Mouse (Mus musculus): Measurements from ENCODE around the gene Nfatc2. TPM values are rescaled to one million over a fixed set of nuclear protein-coding genes. Genes with fewer than 3 reads are reported as not detected.

Gene Nfatc2
- polyA plus RNA-seq, 1 experiment from 2014 or later, result 9.9 TPM

DNA sequence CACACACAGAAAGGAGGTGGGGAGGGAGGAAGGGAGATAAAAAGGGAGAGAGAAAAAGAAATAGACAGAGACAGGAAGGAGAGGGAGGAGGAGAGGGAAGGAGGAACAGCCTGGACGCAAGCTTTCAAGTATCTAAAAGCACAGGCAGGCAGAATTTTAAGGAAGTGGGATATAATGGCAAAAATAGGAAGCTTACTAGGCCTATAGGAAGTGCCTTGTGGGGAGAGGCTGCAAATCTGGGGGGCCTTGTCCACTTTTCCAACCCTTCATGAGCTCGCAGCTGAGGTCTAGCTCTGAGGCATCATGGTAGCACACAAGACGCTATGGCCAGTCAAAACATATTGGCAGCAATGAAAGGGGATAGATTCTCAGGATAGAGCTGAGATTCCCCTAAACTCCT lies 22.3 kb downstream of the Nfatc2 start:
- Histone ChIP-seq H3K36me3 (no peaks in the 10 kb centered on the region), H3K9me3 (replicated peaks) (no peaks in the 10 kb centered on the region), H3K9ac (no peak overlapping the region), H3K4me3 (no peak overlapping the region), H3K4me1 (replicated peaks) (peaks cover 82% of the 10 kb centered on the region), H3K27me3 (replicated peaks) (no peaks in the 10 kb centered on the region), H3K27ac (ENCODE audit: poor library complexity, severe bottlenecking) (0 out of 2 replicates have a peak overlapping the region, but pooled peaks have one; percentile 11), H3K4me2 (no peak overlapping the region)
- ATAC-seq (ENCODE audit: insufficient number of reproducible peaks, low FRiP score), result no peak
- WGBS, result 76% methylated on average over 3 of the region's 3 CpGs

DNA sequence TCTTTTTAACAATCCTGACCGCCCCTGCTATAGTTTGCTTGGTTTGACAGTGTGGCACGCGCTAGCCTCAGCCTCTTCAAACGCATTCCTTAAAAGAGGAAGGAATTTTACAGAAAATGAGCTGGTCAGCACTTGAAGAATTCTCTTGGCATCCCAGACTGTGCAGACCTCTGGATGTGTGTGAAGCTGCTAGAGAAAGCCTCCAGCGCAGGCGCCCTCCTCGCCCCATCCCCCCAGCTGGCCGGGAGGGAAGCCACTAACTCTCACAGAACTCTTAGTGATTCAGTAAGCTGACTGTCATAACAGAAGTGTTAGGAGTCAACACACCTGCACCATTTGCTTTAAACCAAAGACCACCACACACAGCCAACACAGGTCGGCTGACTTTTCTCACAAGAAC lies 23.3 kb downstream of the Nfatc2 start:
- Histone ChIP-seq H3K4me2 (peak overlapping the region; percentile 5; the same call in 1 of the 2 replicates), H3K9me3 (replicated peaks) (no peaks in the 10 kb centered on the region), H3K27me3 (replicated peaks) (no peaks in the 10 kb centered on the region), H3K36me3 (no peaks in the 10 kb centered on the region), H3K9ac (0 out of 2 replicates have a peak overlapping the region, but pooled peaks have one; percentile 31), H3K4me3 (no peak overlapping the region), H3K4me1 (replicated peaks) (peaks cover 82% of the 10 kb centered on the region), H3K27ac (ENCODE audit: poor library complexity, severe bottlenecking) (peak overlapping the region; percentile 18; the same call in 1 of the 2 replicates)
- 55% methylated on average over 9 of the region's 9 CpGs for WGBS
- ATAC-seq (ENCODE audit: insufficient number of reproducible peaks, low FRiP score), result no peak

DNA sequence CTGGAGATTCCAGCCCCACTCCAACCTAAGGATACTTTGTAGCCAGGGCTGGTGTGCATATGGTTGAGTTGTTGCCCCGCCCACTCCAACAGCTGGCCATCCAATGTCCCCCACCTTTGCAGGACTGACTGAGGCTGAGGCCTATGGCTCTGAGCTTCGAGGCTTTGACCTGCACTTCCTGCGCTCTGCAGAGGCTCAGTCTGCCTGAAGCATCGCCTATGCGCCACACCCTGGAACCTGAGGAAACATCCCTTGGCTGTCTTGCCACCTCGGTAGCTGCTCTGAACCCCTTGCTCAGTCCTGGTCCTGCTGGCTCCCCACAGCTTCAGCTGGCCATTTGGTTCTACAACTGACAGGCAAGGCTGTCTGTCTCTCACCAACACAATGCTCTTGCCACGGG lies 24.1 kb downstream of the Nfatc2 start:
- no peak overlapping the region for H3K27ac ChIP-seq (ENCODE audit: poor library complexity, severe bottlenecking)
- no peaks in the 10 kb centered on the region for H3K36me3 ChIP-seq
- H3K4me2 ChIP-seq, result no peak overlapping the region
- no peak for ATAC-seq (ENCODE audit: insufficient number of reproducible peaks, low FRiP score)
- H3K4me3 ChIP-seq, result no peak overlapping the region
- H3K27me3 ChIP-seq (replicated peaks), result no peaks in the 10 kb centered on the region
- H3K4me1 ChIP-seq (replicated peaks), result peaks cover 82% of the 10 kb centered on the region
- WGBS, result 66% methylated on average over 7 of the region's 7 CpGs
- H3K9me3 ChIP-seq (replicated peaks), result no peaks in the 10 kb centered on the region
- 0 out of 2 replicates have a peak overlapping the region, but pooled peaks have one; percentile 31 for H3K9ac ChIP-seq

DNA sequence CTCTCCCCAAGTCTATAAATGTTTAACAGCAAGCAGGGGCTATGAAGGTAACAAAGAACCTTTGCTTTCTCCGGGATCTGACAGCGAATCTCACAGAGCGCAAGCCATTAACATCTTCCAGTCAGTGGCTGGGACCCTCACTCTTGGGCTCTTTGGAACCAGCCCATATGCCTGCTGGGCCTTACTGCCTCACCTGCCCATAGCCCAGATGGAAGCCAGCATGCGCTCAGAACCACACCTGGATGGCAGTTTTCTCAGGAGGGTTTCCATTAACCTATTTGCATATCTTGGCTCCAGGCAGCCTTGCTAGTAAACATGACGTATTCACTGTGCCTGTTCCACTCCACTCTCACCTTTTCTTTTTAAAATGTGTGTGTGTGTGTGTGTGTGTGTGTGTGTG lies 25.6 kb downstream of the Nfatc2 start:
- no peak overlapping the region for H3K4me2 ChIP-seq
- H3K9ac ChIP-seq, result no peak overlapping the region
- H3K27ac ChIP-seq (ENCODE audit: poor library complexity, severe bottlenecking), result no peak overlapping the region
- no peak overlapping the region for H3K4me3 ChIP-seq
- H3K4me1 ChIP-seq (replicated peaks), result peaks cover 72% of the 10 kb centered on the region
- peaks cover 6% of the 10 kb centered on the region for H3K36me3 ChIP-seq
- no peaks in the 10 kb centered on the region; the same call in 1 of the 2 replicates for H3K27me3 ChIP-seq (replicated peaks)
- 86% methylated on average over 5 of the region's 5 CpGs for WGBS
- no peak for ATAC-seq (ENCODE audit: insufficient number of reproducible peaks, low FRiP score)
- H3K9me3 ChIP-seq (replicated peaks), result peaks cover 3% of the 10 kb centered on the region; the same call in 1 of the 2 replicates

DNA sequence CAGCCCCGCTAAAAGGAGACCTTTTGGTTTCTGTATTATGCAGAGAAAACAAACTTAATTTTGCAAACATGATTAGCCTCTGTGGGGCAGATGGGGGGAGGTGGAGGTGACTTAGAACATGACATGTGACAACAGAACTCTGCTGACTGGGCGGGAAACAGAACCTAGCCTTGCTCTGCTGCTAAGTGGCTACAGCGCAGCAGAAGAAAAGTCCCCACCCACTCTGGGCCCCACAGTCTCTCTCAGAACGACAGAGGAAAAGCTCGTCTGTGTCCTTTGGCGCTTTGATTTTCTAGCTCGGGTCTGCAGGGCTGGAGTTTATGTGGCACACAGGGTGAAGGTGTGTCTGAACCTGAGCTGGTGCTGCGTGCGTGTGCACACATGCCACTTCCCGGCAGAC lies 26.5 kb downstream of the Nfatc2 start:
- H3K9ac ChIP-seq, result no peak overlapping the region
- WGBS, result 47% methylated on average over 10 of the region's 10 CpGs
- ATAC-seq (ENCODE audit: insufficient number of reproducible peaks, low FRiP score), result no peak

DNA sequence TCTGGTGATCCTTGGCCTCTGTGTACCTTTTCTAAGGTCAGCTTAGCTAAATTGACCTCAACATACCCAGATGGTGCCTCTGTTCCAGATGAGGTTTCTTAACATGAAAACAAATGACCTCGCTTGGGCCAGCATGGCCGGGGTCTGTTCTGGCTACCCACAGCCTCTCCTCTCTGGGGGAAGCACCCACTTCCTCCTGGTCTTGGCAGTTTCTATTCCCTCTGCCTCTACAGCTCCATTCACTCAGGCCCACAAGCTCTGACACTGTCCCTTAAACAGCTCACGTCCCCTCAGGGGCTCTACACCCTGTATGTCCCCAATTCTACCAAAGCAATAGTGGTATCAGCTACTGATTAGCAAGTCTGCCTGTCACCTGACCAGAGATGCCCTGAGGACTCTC lies 27.6 kb downstream of the Nfatc2 start:
- Histone ChIP-seq H3K9ac (no peak overlapping the region), H3K9me3 (replicated peaks) (peaks cover 8% of the 10 kb centered on the region; the same call in 1 of the 2 replicates), H3K27ac (ENCODE audit: poor library complexity, severe bottlenecking) (no peak overlapping the region), H3K36me3 (peaks cover 26% of the 10 kb centered on the region), H3K4me2 (no peak overlapping the region), H3K4me1 (replicated peaks) (peaks cover 52% of the 10 kb centered on the region), H3K4me3 (no peak overlapping the region), H3K27me3 (replicated peaks) (no peaks in the 10 kb centered on the region; the same call in 1 of the 2 replicates)
- no peak for ATAC-seq (ENCODE audit: insufficient number of reproducible peaks, low FRiP score)
- 69% methylated on average over 3 of the region's 3 CpGs for WGBS

More for the DNA sequence above, 26.5 kb downstream of the Nfatc2 start:
- Histone ChIP-seq H3K36me3 (peaks cover 15% of the 10 kb centered on the region), H3K4me2 (no peak overlapping the region), H3K4me3 (no peak overlapping the region), H3K27me3 (replicated peaks) (no peaks in the 10 kb centered on the region; the same call in 1 of the 2 replicates), H3K9me3 (replicated peaks) (peaks cover 3% of the 10 kb centered on the region; the same call in 1 of the 2 replicates), H3K4me1 (replicated peaks) (peaks cover 63% of the 10 kb centered on the region), H3K27ac (ENCODE audit: poor library complexity, severe bottlenecking) (peak overlapping the region; percentile 29)

DNA sequence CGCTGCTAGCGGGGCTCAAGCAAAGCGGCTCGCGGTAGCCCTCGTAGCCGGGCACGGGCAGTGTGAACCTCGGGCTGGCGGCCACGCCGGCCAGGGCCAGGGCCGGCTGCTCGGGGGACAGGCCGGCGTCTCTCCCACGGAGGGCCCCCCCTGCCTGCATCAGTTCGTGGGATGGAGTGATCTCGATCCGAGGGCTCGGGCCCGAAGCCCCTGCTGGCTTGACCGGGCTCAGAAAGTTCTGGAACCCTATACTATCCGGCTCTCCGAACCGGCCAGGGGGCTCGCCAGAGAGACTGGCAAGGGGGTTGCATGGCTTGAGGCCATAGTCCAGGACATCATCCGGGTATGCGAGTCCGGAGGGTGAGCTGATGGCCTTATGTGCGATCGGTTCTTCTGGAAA lies 30.2 kb downstream of the Nfatc2 start:
- no peak overlapping the region for H3K4me2 ChIP-seq

DNA sequence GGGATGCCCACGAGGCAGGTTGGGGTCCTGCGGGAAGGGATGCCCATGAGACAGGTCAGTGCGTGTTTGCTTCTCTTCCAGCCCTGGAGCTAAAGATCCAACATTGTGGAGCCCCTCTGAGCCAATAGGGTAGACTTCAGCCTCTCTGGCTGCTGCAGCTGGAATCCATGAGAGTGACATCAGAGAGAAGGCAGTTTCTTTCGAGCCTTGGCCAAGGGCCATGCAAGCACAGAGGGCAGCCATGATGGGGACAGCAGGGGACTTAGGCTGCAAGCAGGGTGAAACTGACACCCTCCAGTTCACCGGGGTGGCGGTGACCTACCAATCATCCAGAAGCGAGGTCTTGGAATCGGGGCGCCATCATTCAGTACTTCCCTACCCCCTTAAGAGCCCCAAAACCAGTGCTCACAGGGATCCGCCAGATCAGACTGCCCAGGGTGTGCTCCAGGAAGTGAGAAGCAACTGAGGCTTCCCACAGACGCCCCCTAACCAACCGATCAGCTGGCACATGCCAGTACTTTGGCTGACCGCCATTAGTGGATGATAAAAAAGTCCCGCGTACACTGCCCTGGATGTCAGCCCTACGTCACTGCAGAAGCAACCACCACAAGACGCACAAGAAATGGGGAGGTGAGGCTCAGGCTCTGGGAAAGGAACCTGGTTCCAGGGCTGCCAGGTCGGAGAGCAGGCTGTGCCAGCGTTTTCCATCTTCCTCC lies 35.8 kb downstream of the Nfatc2 start:
- Histone ChIP-seq H3K27me3 (replicated peaks) (peaks cover 7% of the 10 kb centered on the region), H3K9me3 (replicated peaks) (peaks cover 5% of the 10 kb centered on the region; the same call in 1 of the 2 replicates), H3K36me3 (peaks cover 48% of the 10 kb centered on the region), H3K27ac (ENCODE audit: poor library complexity, severe bottlenecking) (no peak overlapping the region), H3K4me2 (no peak overlapping the region), H3K9ac (no peak overlapping the region), H3K4me3 (no peak overlapping the region), H3K4me1 (replicated peaks) (peaks cover 51% of the 10 kb centered on the region)
- 80% methylated on average over 19 of the region's 19 CpGs for WGBS
- no peak for ATAC-seq (ENCODE audit: insufficient number of reproducible peaks, low FRiP score)

More for the DNA sequence above, 30.2 kb downstream of the Nfatc2 start:
- H3K4me1 ChIP-seq (replicated peaks), result peaks cover 33% of the 10 kb centered on the region
- no peak for ATAC-seq (ENCODE audit: insufficient number of reproducible peaks, low FRiP score)
- H3K27ac ChIP-seq (ENCODE audit: poor library complexity, severe bottlenecking), result no peak overlapping the region
- 90% methylated on average over 32 of the region's 32 CpGs for WGBS
- H3K4me3 ChIP-seq, result no peak overlapping the region
- H3K9ac ChIP-seq, result no peak overlapping the region
- no peaks in the 10 kb centered on the region; the same call in 1 of the 2 replicates for H3K27me3 ChIP-seq (replicated peaks)
- peaks cover 8% of the 10 kb centered on the region; the same call in 1 of the 2 replicates for H3K9me3 ChIP-seq (replicated peaks)
- H3K36me3 ChIP-seq, result peaks cover 45% of the 10 kb centered on the region

DNA sequence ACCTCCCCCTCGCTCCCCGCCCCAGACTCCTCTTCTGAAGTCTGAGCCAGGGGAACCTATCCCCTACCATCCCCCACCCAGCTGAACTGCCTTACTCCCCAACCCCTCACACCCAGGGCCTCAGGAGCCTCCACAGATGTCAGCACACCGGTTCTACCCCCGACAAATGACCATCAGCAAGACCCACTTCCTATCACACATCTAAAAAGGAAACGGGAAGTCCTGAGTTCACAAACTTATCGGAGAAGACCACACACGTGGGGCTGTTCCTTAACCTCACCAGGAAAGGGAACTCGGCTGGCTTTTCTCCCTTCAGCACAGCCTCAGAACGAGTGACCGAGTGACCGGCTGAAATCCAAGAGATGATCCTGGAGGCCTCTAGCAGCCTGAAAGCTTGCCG lies 38.3 kb downstream of the Nfatc2 start:
- Histone ChIP-seq H3K4me2 (peak overlapping the region; percentile 13; the same call in 1 of the 2 replicates), H3K4me3 (no peak overlapping the region), H3K4me1 (replicated peaks) (peaks cover 60% of the 10 kb centered on the region), H3K9me3 (replicated peaks) (no peaks in the 10 kb centered on the region), H3K27me3 (replicated peaks) (peaks cover 20% of the 10 kb centered on the region), H3K36me3 (peaks cover 27% of the 10 kb centered on the region), H3K9ac (no peak overlapping the region), H3K27ac (ENCODE audit: poor library complexity, severe bottlenecking) (no peak overlapping the region)
- ATAC-seq (ENCODE audit: insufficient number of reproducible peaks, low FRiP score), result peak; percentile 50
- 13% methylated on average over 12 of the region's 12 CpGs for WGBS

DNA sequence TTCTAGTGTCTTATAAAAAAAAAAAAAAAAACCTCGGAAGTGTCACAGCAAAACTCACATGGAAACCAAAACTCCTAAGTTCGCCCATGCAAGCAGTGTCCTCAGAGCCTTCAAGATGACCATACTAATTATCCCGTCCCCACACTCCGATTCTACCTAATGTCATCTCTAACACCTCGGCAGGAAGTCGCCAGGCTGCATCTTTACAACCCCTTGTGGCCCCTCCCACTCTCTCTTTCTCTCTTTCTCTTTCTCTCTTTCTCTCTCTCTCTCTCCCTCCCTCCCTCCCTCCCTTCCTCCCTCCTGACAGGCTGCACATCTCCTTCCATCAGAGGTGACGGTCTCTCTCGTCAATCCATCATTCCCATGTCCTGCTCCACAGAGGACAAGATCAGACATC lies 44.4 kb downstream of the Nfatc2 start:
- Histone ChIP-seq H3K4me3 (no peak overlapping the region), H3K9ac (no peak overlapping the region), H3K4me1 (replicated peaks) (peaks cover 81% of the 10 kb centered on the region), H3K27ac (ENCODE audit: poor library complexity, severe bottlenecking) (no peak overlapping the region), H3K9me3 (replicated peaks) (no peaks in the 10 kb centered on the region), H3K4me2 (no peak overlapping the region), H3K36me3 (no peaks in the 10 kb centered on the region), H3K27me3 (replicated peaks) (peaks cover 46% of the 10 kb centered on the region)
- WGBS, result 66% methylated on average over 8 of the region's 8 CpGs
- no peak for ATAC-seq (ENCODE audit: insufficient number of reproducible peaks, low FRiP score)

DNA sequence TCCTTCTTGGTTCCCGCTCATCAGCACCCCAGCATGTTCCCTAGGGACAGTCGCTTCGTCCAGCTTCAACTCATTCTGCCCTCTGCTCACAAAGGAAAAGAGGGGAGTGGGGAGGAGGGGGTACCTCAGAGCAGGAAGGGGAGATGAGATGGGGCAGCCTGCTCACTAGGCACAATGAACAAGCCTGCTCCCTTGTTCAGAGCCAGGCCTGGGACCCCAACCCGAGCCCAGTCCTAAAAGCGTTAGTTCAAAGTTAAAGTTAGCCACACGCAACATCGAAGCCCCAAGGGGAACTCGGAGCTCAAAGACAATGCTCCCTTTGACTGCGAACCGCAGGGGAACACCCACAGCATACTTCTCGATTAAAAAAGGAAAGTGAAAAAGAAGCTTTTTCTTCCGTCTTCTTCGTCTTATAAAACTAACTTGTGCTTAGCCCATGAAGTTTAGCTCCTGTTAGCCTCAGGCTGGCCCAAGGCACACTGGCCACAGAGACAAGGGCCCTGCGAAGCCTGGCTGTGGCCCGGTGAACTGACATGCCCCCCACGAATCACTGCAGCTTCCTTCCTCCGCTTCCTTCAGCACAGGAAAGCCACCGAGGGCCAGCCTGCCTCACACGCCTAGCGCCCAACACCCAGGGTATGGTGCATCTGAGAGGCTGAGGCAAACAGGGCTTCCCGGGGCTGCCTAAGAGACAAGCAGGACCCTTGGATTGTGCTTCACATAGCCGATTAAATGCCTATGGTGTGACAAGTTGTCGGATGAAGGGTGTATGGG lies 45.4 kb downstream of the Nfatc2 start:
- H3K9me3 ChIP-seq (replicated peaks), result no peaks in the 10 kb centered on the region
- H3K4me1 ChIP-seq (replicated peaks), result peaks cover 82% of the 10 kb centered on the region
- H3K36me3 ChIP-seq, result no peaks in the 10 kb centered on the region
- no peak overlapping the region; the same call in 1 of the 2 replicates for H3K27ac ChIP-seq (ENCODE audit: poor library complexity, severe bottlenecking)
- no peak for ATAC-seq (ENCODE audit: insufficient number of reproducible peaks, low FRiP score)
- no peak overlapping the region for H3K4me3 ChIP-seq
- H3K27me3 ChIP-seq (replicated peaks), result peaks cover 43% of the 10 kb centered on the region
- 40% methylated on average over 23 of the region's 23 CpGs for WGBS
- peak overlapping the region; percentile 37 for H3K4me2 ChIP-seq
- H3K9ac ChIP-seq, result peak overlapping the region; percentile 29
